Mouse (Mus musculus) cerebellum, adult 11-12 months (tissue): ENCODE measurements around the gene Fbxo46.
A peak's percentile ranks its signal among the peaks of the same experiment; 100 is the strongest.

ENCODE experiments used
- DNase-seq: peaks from one replicate; pipeline ENCODE4 v3.0.0; 2022

Fbxo46 gene

GRCm38 (mm10) chr7:19171831-19172230 is 52.2 kb downstream of the Fbxo46 start:
- peak; percentile 54 for DNase-seq

GRCm38 (mm10) chr7:19172874-19173273 is 53.2 kb downstream of the Fbxo46 start:
- DNase-seq: peak; percentile 71

- DNase-seq: peak; percentile 90
Measured at GRCm38 (mm10) chr7:19175708-19176515, 56.3 kb downstream of the Fbxo46 start, which contains the start of gene Eml2. Gene Eml2 (plus strand): TSS chr7:19176421.

GRCm38 (mm10) chr7:19176516-19176947 is 56.9 kb downstream of the Fbxo46 start:
- DNase-seq: peak; percentile 88

GRCm38 (mm10) chr7:19177216-19177615 is 57.6 kb downstream of the Fbxo46 start:
- peak; percentile 59 for DNase-seq

GRCm38 (mm10) chr7:19178035-19178434 is 58.4 kb downstream of the Fbxo46 start:
- peak; percentile 72 for DNase-seq

- peak; percentile 80 for DNase-seq
Measured at GRCm38 (mm10) chr7:19178443-19179092, 58.9 kb downstream of the Fbxo46 start.

GRCm38 (mm10) chr7:19179173-19179572 is 59.5 kb downstream of the Fbxo46 start:
- peak; percentile 60 for DNase-seq

- DNase-seq: no peak
Measured at GRCm38 (mm10) chr7:19179936-19180335, 60.3 kb downstream of the Fbxo46 start.

GRCm38 (mm10) chr7:19180862-19181429 is 61.3 kb downstream of the Fbxo46 start:
- DNase-seq: no peak

- no peak for DNase-seq
Measured at GRCm38 (mm10) chr7:19184250-19184649, 64.6 kb downstream of the Fbxo46 start.

- DNase-seq: no peak
Measured at GRCm38 (mm10) chr7:19184758-19185157, 65.1 kb downstream of the Fbxo46 start.
